Mouse (Mus musculus): ENCODE data around the gene Calhm2. TPM values are rescaled to one million over a fixed set of nuclear protein-coding genes. Genes with fewer than 3 reads are reported as not detected.

Gene Calhm2
- total and polyA plus RNA-seq, 2 experiments from 2014 or later, result 3.5 to 6.8 TPM

GRCm38 (mm10) chr19:47179272-47179809 lies 41.2 kb upstream of the Calhm2 start:
- Histone ChIP-seq H3K9ac (replicated peaks; ENCODE audit: low read depth, low read length) (peak overlapping the region; percentile 41), H3K4me2 (ENCODE audit: low read depth, low read length) (peak overlapping the region; percentile 95), H3K4me1 (ENCODE audit: control insufficient read depth, insufficient read depth) (no peaks in the 10 kb centered on the region), H3K9me3 (replicated peaks; ENCODE audit: control insufficient read depth, low read length) (0 out of 2 replicates have a peak, but pooled peaks cover 4% of the 10 kb centered on the region), H3K36me3 (replicated peaks; ENCODE audit: control insufficient read depth, insufficient read depth, low read length) (no peaks in the 10 kb centered on the region), H3K27me3 (ENCODE audit: control insufficient read depth, insufficient read depth, low read length) (peaks cover 40% of the 10 kb centered on the region), H3K4me3 (ENCODE audit: low read depth, low read length) (peak overlapping the region; percentile 63), H3K27ac (ENCODE audit: low read depth) (no peak overlapping the region)
- no peak for DNase-seq (ENCODE audit: low spot score)
- 2% methylated on average over 35 of the region's 42 CpGs for WGBS
- TF ChIP-seq CTCF (IDR thresholded peaks at IDR 0.05; ENCODE audit: low read depth) (no peak), EP300 (IDR thresholded peaks at IDR 0.05; ENCODE audit: low read depth) (no peak)
- ATAC-seq (ENCODE audit: insufficient read depth, low read depth), result no peak

GRCm38 (mm10) chr19:47178431-47179271 lies 40.6 kb upstream of the Calhm2 start, which contains the start of gene Neurl1a:
TSS of gene Neurl1a (plus strand) at chr19:47178820.
- WGBS, result under 1% methylated on average over 73 of the region's 98 CpGs
- H3K27me3 ChIP-seq (ENCODE audit: control insufficient read depth, insufficient read depth, low read length), result peaks cover 40% of the 10 kb centered on the region
- H3K36me3 ChIP-seq (replicated peaks; ENCODE audit: control insufficient read depth, insufficient read depth, low read length), result no peaks in the 10 kb centered on the region
- no peak for TF ChIP-seq CTCF (IDR thresholded peaks at IDR 0.05; ENCODE audit: low read depth)
- TF ChIP-seq EP300 (IDR thresholded peaks at IDR 0.05; ENCODE audit: low read depth), result no peak
- no peak for DNase-seq (ENCODE audit: low spot score)
- peak; percentile 61 for ATAC-seq (ENCODE audit: insufficient read depth, low read depth)
- H3K4me2 ChIP-seq (ENCODE audit: low read depth, low read length), result peak within 1 kb of the TSS; percentile 95
- no peaks in the 10 kb centered on the region for H3K4me1 ChIP-seq (ENCODE audit: control insufficient read depth, insufficient read depth)
- no peak within 1 kb of the TSS for H3K27ac ChIP-seq (ENCODE audit: low read depth)
- H3K9ac ChIP-seq (replicated peaks; ENCODE audit: low read depth, low read length), result peak within 1 kb of the TSS; percentile 41
- H3K4me3 ChIP-seq (ENCODE audit: low read depth, low read length), result peak within 1 kb of the TSS; percentile 63
- H3K9me3 ChIP-seq (replicated peaks; ENCODE audit: control insufficient read depth, low read length), result 0 out of 2 replicates have a peak, but pooled peaks cover 4% of the 10 kb centered on the region

GRCm38 (mm10) chr19:47178001-47178400 lies 39.9 kb upstream of the Calhm2 start:
- ATAC-seq (ENCODE audit: insufficient read depth, low read depth) (peak; percentile 47), DNase-seq (ENCODE audit: low spot score) (peak; percentile 30)
- Histone ChIP-seq H3K27ac (ENCODE audit: low read depth) (no peak overlapping the region), H3K9me3 (replicated peaks; ENCODE audit: control insufficient read depth, low read length) (0 out of 2 replicates have a peak, but pooled peaks cover 4% of the 10 kb centered on the region), H3K4me3 (ENCODE audit: low read depth, low read length) (peak overlapping the region; percentile 63), H3K27me3 (ENCODE audit: control insufficient read depth, insufficient read depth, low read length) (peaks cover 40% of the 10 kb centered on the region), H3K36me3 (replicated peaks; ENCODE audit: control insufficient read depth, insufficient read depth, low read length) (no peaks in the 10 kb centered on the region), H3K4me2 (ENCODE audit: low read depth, low read length) (peak overlapping the region; percentile 95), H3K4me1 (ENCODE audit: control insufficient read depth, insufficient read depth) (no peaks in the 10 kb centered on the region), H3K9ac (replicated peaks; ENCODE audit: low read depth, low read length) (no peak overlapping the region)
- TF ChIP-seq CTCF (IDR thresholded peaks at IDR 0.05; ENCODE audit: low read depth) (peak; percentile 43), EP300 (IDR thresholded peaks at IDR 0.05; ENCODE audit: low read depth) (no peak)
- WGBS, result 24% methylated on average over 10 of the region's 10 CpGs

- no peak for DNase-seq (ENCODE audit: low spot score)
- Histone ChIP-seq H3K27ac (ENCODE audit: low read depth) (no peak overlapping the region), H3K4me1 (ENCODE audit: control insufficient read depth, insufficient read depth) (no peaks in the 10 kb centered on the region), H3K4me3 (ENCODE audit: low read depth, low read length) (no peak overlapping the region), H3K36me3 (replicated peaks; ENCODE audit: control insufficient read depth, insufficient read depth, low read length) (no peaks in the 10 kb centered on the region), H3K4me2 (ENCODE audit: low read depth, low read length) (no peak overlapping the region), H3K9me3 (replicated peaks; ENCODE audit: control insufficient read depth, low read length) (0 out of 2 replicates have a peak, but pooled peaks cover 4% of the 10 kb centered on the region), H3K9ac (replicated peaks; ENCODE audit: low read depth, low read length) (no peak overlapping the region), H3K27me3 (ENCODE audit: control insufficient read depth, insufficient read depth, low read length) (peaks cover 40% of the 10 kb centered on the region)
- WGBS, result 67% methylated on average over 2 of the region's 2 CpGs
- no peak for TF ChIP-seq EP300 (IDR thresholded peaks at IDR 0.05; ENCODE audit: low read depth)
- no peak for TF ChIP-seq CTCF (IDR thresholded peaks at IDR 0.05; ENCODE audit: low read depth)
- ATAC-seq (ENCODE audit: insufficient read depth, low read depth), result no peak
Measured at GRCm38 (mm10) chr19:47176916-47177505, 38.9 kb upstream of the Calhm2 start.

- Histone ChIP-seq H3K4me2 (ENCODE audit: low read depth, low read length) (no peak overlapping the region), H3K27ac (ENCODE audit: low read depth) (no peak overlapping the region), H3K4me3 (ENCODE audit: low read depth, low read length) (no peak overlapping the region), H3K27me3 (ENCODE audit: control insufficient read depth, insufficient read depth, low read length) (peaks cover 28% of the 10 kb centered on the region), H3K9me3 (replicated peaks; ENCODE audit: control insufficient read depth, low read length) (no peaks in the 10 kb centered on the region), H3K36me3 (replicated peaks; ENCODE audit: control insufficient read depth, insufficient read depth, low read length) (no peaks in the 10 kb centered on the region), H3K9ac (replicated peaks; ENCODE audit: low read depth, low read length) (no peak overlapping the region), H3K4me1 (ENCODE audit: control insufficient read depth, insufficient read depth) (no peaks in the 10 kb centered on the region)
- ATAC-seq (ENCODE audit: insufficient read depth, low read depth) (no peak), DNase-seq (ENCODE audit: low spot score) (no peak)
- no peak for TF ChIP-seq EP300 (IDR thresholded peaks at IDR 0.05; ENCODE audit: low read depth)
- TF ChIP-seq CTCF (IDR thresholded peaks at IDR 0.05; ENCODE audit: low read depth), result 0 out of 2 replicates have a peak, but pooled peaks have one; percentile 9
- 51% methylated on average over 2 of the region's 2 CpGs for WGBS
Measured at GRCm38 (mm10) chr19:47175472-47175871, 37.4 kb upstream of the Calhm2 start.

Measured in heart, postnatal 0 days (tissue).